Mouse (Mus musculus) lung, postnatal 14 days (tissue): Measurements from ENCODE around the gene Dio1.

Experiments
- DNase-seq: peaks from one replicate; pipeline ENCODE4 v3.0.0; 2021

Gene Dio1

GRCm38 (mm10) chr4:107306966-107307365 lies at the start of gene Dio1:
Gene Dio1, minus strand, starts transcription at chr4:107307169.
- DNase-seq: no peak

GRCm38 (mm10) chr4:107354543-107354942 lies 47.6 kb upstream of the Dio1 start:
- DNase-seq: no peak

DNA sequence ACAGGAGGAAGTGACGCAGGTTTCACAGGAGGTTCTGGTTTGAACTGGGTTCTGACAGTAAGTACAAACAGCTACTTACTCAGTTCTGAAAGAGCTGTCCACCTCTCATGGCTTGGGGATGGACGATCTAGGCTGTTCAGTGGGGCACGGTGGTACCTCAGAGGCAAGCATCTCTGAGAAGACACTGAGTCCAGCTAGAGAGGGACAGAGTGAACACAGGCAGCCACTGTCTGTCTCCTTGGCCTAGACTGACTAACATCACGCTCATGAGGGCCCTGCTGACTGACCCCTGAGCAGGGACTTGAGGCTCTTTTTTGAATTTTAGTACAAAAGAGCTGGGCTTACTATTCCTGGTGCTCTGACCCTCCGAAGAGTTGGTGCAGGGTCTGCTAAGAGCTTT lies 47.2 kb upstream of the Dio1 start:
- DNase-seq: no peak

GRCm38 (mm10) chr4:107353612-107354011 lies 46.6 kb upstream of the Dio1 start:
- DNase-seq: no peak

- no peak for DNase-seq
Measured at GRCm38 (mm10) chr4:107351368-107351767, 44.4 kb upstream of the Dio1 start.

DNA sequence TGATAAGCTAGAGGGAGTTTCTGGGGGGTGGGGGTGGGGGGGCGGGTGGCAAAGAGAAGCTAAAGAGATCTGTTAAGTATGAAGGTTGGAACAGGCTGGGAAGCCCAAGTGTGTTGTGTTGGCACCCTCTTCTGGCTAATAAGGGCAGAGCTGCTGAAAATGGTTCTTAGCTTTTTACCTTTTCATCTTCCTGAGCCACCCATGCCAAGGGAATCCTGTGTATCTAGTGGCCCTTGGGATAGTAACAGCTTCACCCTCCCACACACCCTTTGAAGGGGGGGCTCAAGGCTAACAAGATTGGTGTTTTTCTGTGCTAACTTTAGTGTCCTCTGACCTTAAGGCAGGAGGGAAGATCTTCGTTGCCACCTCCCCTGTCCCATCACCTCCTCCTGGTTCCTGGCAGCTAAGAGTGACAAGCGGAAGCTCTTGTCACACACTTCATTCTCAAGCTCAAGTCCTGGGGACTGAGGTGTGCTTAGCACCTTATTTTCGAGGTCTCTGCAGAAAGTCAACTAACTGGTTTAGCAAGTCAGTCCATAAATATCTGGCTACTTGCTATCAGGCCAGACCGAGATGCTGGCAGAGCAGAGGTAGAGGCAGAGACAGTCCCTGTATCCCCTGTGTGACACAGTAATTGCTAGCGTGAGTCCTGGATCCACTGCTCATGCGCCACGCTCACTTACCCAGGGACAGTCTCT lies 42.5 kb upstream of the Dio1 start:
- DNase-seq: peak; percentile 35

- peak; percentile 28 for DNase-seq
Measured at GRCm38 (mm10) chr4:107348529-107349310, 41.8 kb upstream of the Dio1 start.

- no peak for DNase-seq
Measured at GRCm38 (mm10) chr4:107347221-107347620, 40.3 kb upstream of the Dio1 start.

GRCm38 (mm10) chr4:107344612-107345011 lies 37.6 kb upstream of the Dio1 start:
- DNase-seq: no peak

DNA sequence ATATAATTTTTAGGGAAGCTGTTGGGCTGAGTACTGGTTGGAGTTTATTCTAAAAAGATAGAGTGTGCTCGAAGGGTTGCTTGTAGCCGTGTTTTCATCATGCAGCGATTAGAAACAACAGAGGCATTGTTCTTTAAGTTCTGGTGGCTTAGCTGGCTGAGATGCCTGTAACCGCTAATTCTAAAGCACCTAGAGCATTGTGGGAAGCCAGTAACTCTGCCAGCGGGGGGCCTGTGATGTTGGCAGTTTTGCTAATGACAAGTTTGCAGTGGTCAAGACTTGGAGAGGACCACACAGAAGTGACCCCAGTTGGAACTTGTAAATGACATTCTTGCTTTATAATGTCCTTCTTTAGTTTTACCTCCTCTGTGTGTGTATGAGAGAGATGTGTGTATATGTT lies 34.4 kb upstream of the Dio1 start:
- no peak for DNase-seq

DNA sequence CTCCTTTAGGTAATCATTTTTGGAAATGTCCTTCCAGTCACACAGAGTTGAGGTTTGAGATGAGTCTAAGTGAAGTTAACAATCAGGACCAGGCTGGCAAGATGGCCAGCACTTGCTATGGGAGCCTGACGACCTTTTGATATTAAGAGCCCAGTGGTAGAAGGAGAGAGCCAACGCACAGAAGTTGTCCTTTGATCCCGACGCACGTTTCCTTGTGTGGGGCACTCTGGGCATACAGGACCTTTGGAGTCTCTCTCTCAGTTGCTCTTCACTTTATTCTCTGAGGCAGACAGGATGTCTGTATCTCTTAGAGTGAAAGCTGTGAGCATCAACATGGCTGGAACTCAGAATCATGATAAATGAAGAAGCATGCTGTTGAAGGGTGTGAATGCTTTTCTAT lies 30.5 kb upstream of the Dio1 start:
- DNase-seq: no peak

- no peak for DNase-seq
Measured at GRCm38 (mm10) chr4:107336356-107336755, 29.4 kb upstream of the Dio1 start.

- DNase-seq: no peak
Measured at GRCm38 (mm10) chr4:107333514-107333913, 26.5 kb upstream of the Dio1 start.

DNA sequence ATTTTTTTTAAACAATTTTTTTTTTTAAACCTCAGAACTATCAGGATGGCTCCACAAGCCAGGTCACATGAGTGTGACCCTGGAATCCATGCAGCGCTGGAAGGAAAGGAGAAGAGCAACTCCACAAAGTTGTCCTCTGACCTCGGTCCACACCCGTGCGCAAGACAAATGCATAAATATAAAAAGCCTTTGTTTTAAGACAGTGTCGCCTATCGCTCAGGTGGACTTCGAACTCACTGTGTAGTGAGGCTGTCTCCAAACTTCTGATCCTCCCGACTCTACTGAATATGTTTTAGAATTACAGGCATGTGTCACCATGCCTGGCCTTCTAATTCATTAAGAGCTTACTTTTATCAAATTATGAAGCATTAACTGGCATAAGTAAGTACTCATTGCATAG lies 21.6 kb upstream of the Dio1 start:
- DNase-seq: no peak

DNA sequence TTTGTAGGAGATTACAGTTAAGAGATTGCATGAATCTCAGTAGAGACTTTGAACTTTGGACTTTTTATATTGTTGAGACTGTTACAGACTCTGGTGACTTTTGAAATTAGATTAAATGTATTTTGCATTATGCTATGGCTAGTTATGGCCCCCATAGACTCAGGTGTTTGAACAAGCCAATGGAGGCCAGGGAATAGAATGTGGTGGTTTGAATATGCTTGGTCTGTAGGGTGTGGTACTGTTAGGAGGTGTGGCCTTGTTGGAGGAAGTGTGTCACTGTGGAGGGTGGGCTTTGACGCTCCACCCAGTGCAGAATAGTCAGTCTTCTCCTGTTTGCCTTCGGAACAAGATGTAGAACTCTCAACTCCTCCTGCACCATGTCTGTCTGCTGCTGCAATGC lies 16.1 kb upstream of the Dio1 start:
- no peak for DNase-seq

DNA sequence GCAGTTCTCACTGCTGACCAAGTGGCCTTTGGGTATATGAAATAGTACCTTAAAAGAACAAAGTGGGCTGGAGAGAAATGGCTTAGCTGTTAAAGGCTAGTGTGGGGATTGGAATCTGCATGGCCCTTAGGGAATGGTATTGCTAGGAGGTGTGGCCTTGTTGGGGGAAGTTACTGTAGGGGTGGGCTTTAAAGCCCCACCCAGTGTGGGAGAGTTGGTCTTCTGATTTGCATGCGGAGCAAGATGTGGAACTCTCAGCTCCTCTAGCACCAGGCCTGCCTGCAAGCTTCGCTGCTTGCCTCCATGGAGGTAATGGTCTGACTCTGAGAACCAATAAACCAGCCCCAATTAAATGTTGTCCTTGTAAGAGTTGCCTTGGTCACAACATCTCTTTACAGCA lies 14.1 kb upstream of the Dio1 start:
- no peak for DNase-seq

- DNase-seq: no peak
Measured at GRCm38 (mm10) chr4:107318646-107319045, 11.7 kb upstream of the Dio1 start.

GRCm38 (mm10) chr4:107314479-107314805 lies 7.5 kb upstream of the Dio1 start:
- DNase-seq: no peak

GRCm38 (mm10) chr4:107313690-107314478 lies 6.9 kb upstream of the Dio1 start, which contains the start of gene Yipf1:
Gene Yipf1, plus strand, starts transcription at chr4:107314363.
- DNase-seq: peak; percentile 89

DNA sequence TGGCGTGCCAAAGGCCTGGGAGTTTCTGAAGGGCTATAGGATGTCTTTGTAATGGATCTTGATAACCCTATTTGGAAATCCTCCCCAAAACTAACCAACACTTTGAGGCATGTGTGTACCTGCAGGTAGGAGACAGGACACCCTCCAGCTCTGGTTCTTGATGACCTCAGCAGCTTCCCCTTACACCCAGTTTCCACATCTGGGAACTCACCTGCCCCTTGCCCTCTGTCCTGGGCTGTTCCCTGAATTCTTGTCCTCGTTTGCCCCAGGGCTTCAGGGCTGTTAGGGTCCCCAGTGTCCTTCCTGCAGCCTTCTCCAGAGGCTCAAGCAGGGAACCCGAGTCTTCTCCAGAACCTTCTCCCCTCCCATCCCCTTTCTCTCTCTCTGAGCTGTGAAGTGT lies 3.4 kb downstream of the Dio1 start:
- DNase-seq: no peak

- DNase-seq: no peak
Measured at GRCm38 (mm10) chr4:107302832-107303231, 4.1 kb downstream of the Dio1 start.

- DNase-seq: no peak
Measured at GRCm38 (mm10) chr4:107302221-107302620, 4.7 kb downstream of the Dio1 start.

DNA sequence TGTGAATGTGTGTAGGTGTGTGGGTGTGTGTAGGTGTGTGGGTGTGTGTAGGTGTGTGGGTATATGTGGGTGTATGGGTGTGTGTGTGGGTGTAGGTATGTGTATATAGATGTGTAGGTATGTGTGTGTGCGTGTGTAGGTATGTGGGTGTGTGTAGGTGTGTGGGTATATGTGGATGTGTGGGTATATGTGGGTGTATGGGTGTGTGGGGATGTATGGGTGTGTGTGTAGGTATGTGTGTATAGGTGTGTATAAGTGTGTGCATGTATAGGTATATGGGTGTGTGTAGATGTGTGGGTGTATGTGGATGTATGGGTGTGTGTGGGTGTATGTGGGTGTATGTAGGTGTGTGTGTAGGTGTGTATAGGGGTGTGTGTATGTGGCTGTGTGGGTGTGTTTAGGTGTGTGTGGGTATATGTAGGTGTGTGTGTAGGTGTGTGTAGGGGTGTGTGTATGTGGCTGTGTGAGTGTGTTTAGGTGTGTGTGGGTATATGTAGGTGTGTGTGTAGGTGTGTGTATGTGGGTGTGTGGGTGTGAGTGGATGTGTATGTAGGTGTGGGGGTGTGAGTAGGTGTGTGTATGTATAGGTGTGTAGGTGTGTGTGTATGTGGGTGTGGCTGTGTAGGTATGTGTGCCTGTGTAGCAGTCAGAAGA lies 5.9 kb downstream of the Dio1 start:
- no peak for DNase-seq
